In the genomic region with DNA sequence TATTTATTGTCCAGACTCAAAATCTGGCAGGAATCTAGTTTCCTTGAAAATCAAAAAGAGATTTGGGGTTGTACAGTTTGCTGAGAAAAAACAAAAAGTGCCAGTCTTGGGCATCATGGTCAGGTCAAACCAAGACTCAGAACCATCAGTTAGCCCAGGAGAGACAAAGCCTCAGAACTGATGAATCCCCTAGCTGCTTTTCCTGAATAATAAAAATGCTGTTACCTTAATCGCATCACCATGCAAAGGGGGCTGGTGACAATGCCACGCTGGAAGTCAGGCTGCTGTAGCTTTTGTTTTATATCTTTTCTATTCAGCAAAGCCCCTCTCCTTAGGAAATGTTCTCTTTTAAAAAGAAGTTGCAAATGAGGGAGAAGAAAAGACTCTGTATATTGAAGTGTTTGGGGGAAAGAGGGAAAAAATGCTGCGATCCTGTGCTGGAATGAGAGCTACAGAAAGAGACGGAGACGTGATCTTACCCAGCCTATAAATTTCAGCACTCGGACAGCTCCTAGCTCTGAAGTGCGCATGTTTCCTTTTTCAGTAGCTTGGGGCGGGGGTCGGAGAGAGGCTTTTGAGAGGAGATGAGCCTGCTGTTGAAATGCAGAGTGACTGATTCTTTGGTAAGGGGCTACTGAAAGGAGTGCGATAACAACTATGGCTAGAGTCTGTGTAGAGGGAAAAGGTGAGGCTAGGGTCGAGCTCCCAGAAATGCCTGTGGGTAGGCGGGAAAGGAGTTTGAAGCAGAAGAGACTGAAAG, we compare ENCODE assay signal across 8 mouse cellular contexts. TPM values are rescaled to one million over a fixed set of nuclear protein-coding genes. Genes with fewer than 3 reads are reported as not detected.
A peak's percentile ranks its signal among the peaks of the same experiment; 100 is the strongest.
DNase-seq lines count a peak whose midpoint lies in the region; ATAC-seq and TF ChIP-seq lines count a peak whose summit lies in the region.

A gene (minus strand): TSS at position 455 of the 760 bp plus-strand sequence.

- DNase-seq in cerebellum, adult 2 months = peak; percentile 7 to 14
- no peak for DNase-seq in cerebellum, adult 11 months
- DNase-seq in thymus, postnatal 0 days (ENCODE audit: low spot score) = peak; percentile 2
- DNase-seq in thymus, adult 18-20 months = no peak
- peak; percentile 49 for DNase-seq in limb, embryonic 10.5 days (ENCODE audit: low spot score)
- DNase-seq in gastrocnemius, adult 18-20 months (ENCODE audit: low spot score) = no peak

- TF ChIP-seq POLR2A in cerebellum, adult 2 months (IDR thresholded peaks at IDR 0.05; ENCODE audit: borderline replicate concordance, insufficient read depth, low read length) = no peak
- no peak for TF ChIP-seq POLR2A in olfactory bulb, adult 2 months (IDR thresholded peaks at IDR 0.05; ENCODE audit: insufficient read depth, low read depth, low read length)

- 5% methylated on average over 12 of the region's 12 CpGs for WGBS in cerebellum, adult 2 months
- 12% methylated on average over 12 of the region's 12 CpGs for WGBS in heart, embryonic 16.5 days
- WGBS in limb, embryonic 10.5 days = 11% methylated on average over 12 of the region's 12 CpGs
- 9% methylated on average over 12 of the region's 12 CpGs for WGBS in olfactory bulb, adult 2 months

- ATAC-seq in heart, embryonic 16.5 days (replicated peaks; ENCODE audit: extremely low read depth, insufficient read depth, low FRiP score) = no peak

- no peaks in the 10 kb centered on the region for H3K9me3 ChIP-seq in heart, embryonic 16.5 days (replicated peaks; ENCODE audit: control insufficient read depth, low read length)
- H3K9me3 ChIP-seq in limb, embryonic 10.5 days (replicated peaks) = no peaks in the 10 kb centered on the region

- TF ChIP-seq CTCF in cerebellum, adult 2 months (IDR thresholded peaks at IDR 0.05; ENCODE audit: borderline replicate concordance, insufficient read depth, low read depth, low read length) = no peak
- no peak for TF ChIP-seq CTCF in olfactory bulb, adult 2 months (IDR thresholded peaks at IDR 0.05; ENCODE audit: insufficient read depth, low read depth, low read length)

- peak within 1 kb of the TSS; percentile 68 for H3K4me3 ChIP-seq in cerebellum, adult 2 months (replicated peaks; ENCODE audit: insufficient read depth, low read depth, low read length)
- peak within 1 kb of the TSS; percentile 35 for H3K4me3 ChIP-seq in heart, embryonic 16.5 days (ENCODE audit: low read length)
- H3K4me3 ChIP-seq in limb, embryonic 10.5 days = no peak within 1 kb of the TSS
- peak within 1 kb of the TSS; percentile 50 for H3K4me3 ChIP-seq in olfactory bulb, adult 2 months (ENCODE audit: insufficient read depth, low read depth, low read length)

- H3K27ac ChIP-seq in cerebellum, adult 2 months (ENCODE audit: insufficient read depth, low read length) = no peak within 1 kb of the TSS
- H3K27ac ChIP-seq in heart, embryonic 16.5 days (ENCODE audit: low read length) = no peak within 1 kb of the TSS
- no peak within 1 kb of the TSS for H3K27ac ChIP-seq in limb, embryonic 10.5 days
- H3K27ac ChIP-seq in olfactory bulb, adult 2 months (ENCODE audit: insufficient read depth, low read depth, low read length) = no peak within 1 kb of the TSS

- H3K4me2 ChIP-seq in heart, embryonic 16.5 days (ENCODE audit: low read depth, low read length) = peak within 1 kb of the TSS; percentile 60

- no peak within 1 kb of the TSS for H3K9ac ChIP-seq in heart, embryonic 16.5 days (ENCODE audit: low read length)

- H3K36me3 ChIP-seq in heart, embryonic 16.5 days (ENCODE audit: control insufficient read depth, insufficient read depth) = no peaks in the 10 kb centered on the region
- no peaks in the 10 kb centered on the region for H3K36me3 ChIP-seq in limb, embryonic 10.5 days

- H3K27me3 ChIP-seq in cerebellum, adult 2 months (ENCODE audit: control insufficient read depth, insufficient read depth, low read length) = no peaks in the 10 kb centered on the region
- no peaks in the 10 kb centered on the region for H3K27me3 ChIP-seq in heart, embryonic 16.5 days (ENCODE audit: control insufficient read depth, insufficient read depth, low read length)
- H3K27me3 ChIP-seq in limb, embryonic 10.5 days (ENCODE audit: low read depth, poor library complexity, severe bottlenecking) = peaks cover 11% of the 10 kb centered on the region

- H3K4me1 ChIP-seq in cerebellum, adult 2 months (ENCODE audit: control insufficient read depth, insufficient read depth, low read length) = no peaks in the 10 kb centered on the region
- no peaks in the 10 kb centered on the region for H3K4me1 ChIP-seq in heart, embryonic 16.5 days (ENCODE audit: control insufficient read depth, insufficient read depth, low read length)
- H3K4me1 ChIP-seq in limb, embryonic 10.5 days = no peaks in the 10 kb centered on the region
- no peaks in the 10 kb centered on the region for H3K4me1 ChIP-seq in olfactory bulb, adult 2 months (ENCODE audit: control insufficient read depth, insufficient read depth, low read length)

RNA-seq across cellular contexts. Expression of the gene that starts here (rescaled TPM):
- 3.5 and 4.2 TPM in 2 replicates for polyA plus RNA-seq in cerebellum, adult 2 months (2012; rRNA removed)
- not detected in 2 replicates for polyA plus RNA-seq in thymus, postnatal 0 days (2015; fragmentation: Nextera tagmentation; extraction: Ambion mirVana)
- 0.05 TPM in 1 of 2 replicates, not detected in the other for polyA plus RNA-seq in heart, embryonic 16.5 days (2015; fragmentation: Nextera tagmentation; extraction: Ambion mirVana)
- polyA plus RNA-seq in limb, embryonic 10.5 days (2016; fragmentation: Nextera tagmentation; extraction: Ambion mirVana) = not detected in 2 replicates
- not detected in 2 replicates for polyA plus RNA-seq in olfactory bulb, adult 2 months (2012; ENCODE audit: insufficient read depth, insufficient read length, low replicate concordance, missing spikeins)
- not detected for total RNA-seq in gastrocnemius, adult 18-20 months (2021)

Comparison
In these comparisons a context has a peak if more than half of its experiments do, and no peak if none do; other contexts are left out.
1. DNase-seq: peak in cerebellum, adult 2 months (2 of 2); none in cerebellum, adult 11 months (single experiment), thymus, adult 18-20 months (0 of 2) and gastrocnemius, adult 18-20 months (single experiment).
2. Peak in DNase-seq in thymus, postnatal 0 days; RNA of the gene not detected or under 1 TPM.
3. Peak in DNase-seq in limb, embryonic 10.5 days; RNA of the gene not detected or under 1 TPM.